Comparison of ENCODE assay signal across 11 mouse cellular contexts in genomic region chr15:83167126-83167525, GRCm38 (mm10). TPM values are rescaled to one million over a fixed set of nuclear protein-coding genes. Genes with fewer than 3 reads are reported as not detected.
A peak's percentile ranks its signal among the peaks of the same experiment; 100 is the strongest.
DNase-seq lines count a peak whose midpoint lies in the region; ATAC-seq lines count a peak whose summit lies in the region.
"Had no signal": no experiment of that assay in that cellular context is flagged by ENCODE, and none has a peak within 500 bp of the region (broad histone marks: within the 10 kb centered on the region; RNA-seq: fewer than 3 reads in every experiment).

No protein-coding gene starts in this region.

- H3K4me2 ChIP-seq in heart, embryonic 15.5 days, result no peak overlapping the region
- peak overlapping the region; percentile 94 for H3K4me2 ChIP-seq in liver, embryonic 13.5 days
- H3K4me2 ChIP-seq: forebrain, embryonic 15.5 days had no signal

- no peaks in the 10 kb centered on the region for H3K9me3 ChIP-seq in heart, embryonic 15.5 days (replicated peaks)
- H3K9me3 ChIP-seq in liver, embryonic 13.5 days (replicated peaks), result no peaks in the 10 kb centered on the region
- H3K9me3 ChIP-seq: forebrain, embryonic 15.5 days; G1E had no signal

- no peaks in the 10 kb centered on the region; the same call in 1 of the 2 replicates for H3K36me3 ChIP-seq in heart, embryonic 15.5 days
- peaks cover 59% of the 10 kb centered on the region for H3K36me3 ChIP-seq in liver, embryonic 13.5 days
- H3K36me3 ChIP-seq: forebrain, embryonic 15.5 days had no signal

- no peaks in the 10 kb centered on the region for H3K27me3 ChIP-seq in heart, embryonic 15.5 days
- no peaks in the 10 kb centered on the region for H3K27me3 ChIP-seq in liver, embryonic 13.5 days
- H3K27me3 ChIP-seq: forebrain, embryonic 15.5 days had no signal

- no peak overlapping the region for H3K4me3 ChIP-seq in heart, embryonic 15.5 days
- peak overlapping the region; percentile 100 for H3K4me3 ChIP-seq in liver, embryonic 13.5 days (replicated peaks)
- H3K4me3 ChIP-seq: forebrain, embryonic 15.5 days had no signal

- no peak for ATAC-seq in heart, embryonic 15.5 days (replicated peaks; ENCODE audit: insufficient number of reproducible peaks, insufficient read depth, low FRiP score, low read depth)
- ATAC-seq in liver, embryonic 13.5 days (ENCODE audit: low read depth), result no peak
- ATAC-seq: forebrain, embryonic 15.5 days had no signal

- intact Hi-C loops in heart, postnatal 10 days (cut with DNase I), result no loop called here

- no peak for DNase-seq in heart, postnatal 10 days
- DNase-seq in testis, postnatal 10 days (ENCODE audit: low spot score), result peak; percentile 41
- DNase-seq in testis, postnatal 14 days (ENCODE audit: low spot score), result no peak
- DNase-seq in liver, embryonic 13.5 days, result no peak
- peak; percentile 71 to 79 for DNase-seq in urinary bladder, postnatal 36 days (ENCODE audit: low spot score in 2 of 2)
- no peak for DNase-seq in frontal cortex, postnatal 25 days (ENCODE audit: low spot score in 2 of 2)
- DNase-seq in embryo, embryonic 10.5 days (ENCODE audit: low spot score), result no peak
- DNase-seq: thymus, postnatal 14 days had no signal

- H3K9ac ChIP-seq in heart, embryonic 15.5 days, result no peak overlapping the region
- H3K9ac ChIP-seq in liver, embryonic 13.5 days, result peak overlapping the region; percentile 98
- H3K9ac ChIP-seq: forebrain, embryonic 15.5 days had no signal

- peaks cover 50% of the 10 kb centered on the region for H3K4me1 ChIP-seq in heart, embryonic 15.5 days (replicated peaks)
- peaks cover 88% of the 10 kb centered on the region for H3K4me1 ChIP-seq in liver, embryonic 13.5 days (replicated peaks)

- 67% methylated on average over 5 of the region's 5 CpGs for WGBS in heart, embryonic 15.5 days
- WGBS in liver, embryonic 13.5 days (ENCODE audit: insufficient replicate concordance), result 82% methylated on average over 5 of the region's 5 CpGs

- peak overlapping the region; percentile 45; the same call in 1 of the 2 replicates for H3K27ac ChIP-seq in heart, embryonic 15.5 days
- H3K27ac ChIP-seq in liver, embryonic 13.5 days, result peak overlapping the region; percentile 93
- H3K27ac ChIP-seq: forebrain, embryonic 15.5 days had no signal

RNA-seq across cellular contexts. Expression of gene Cyb5r3, which starts 5.3 kb away (rescaled TPM):
- polyA plus RNA-seq in heart, embryonic 15.5 days (2015; fragmentation: Nextera tagmentation; extraction: Ambion mirVana), result 114 and 155 TPM in 2 replicates
- total RNA-seq in heart, postnatal 10 days (2021), result 100 to 1,000 TPM; 133 to 136 TPM
- polyA plus RNA-seq in liver, embryonic 13.5 days (2015; fragmentation: Nextera tagmentation; extraction: Ambion mirVana), result 110 and 147 TPM in 2 replicates

RNA-seq across cellular contexts. Expression of gene Poldip3, which starts 17.9 kb away (rescaled TPM):
- 59.0 and 83.2 TPM in 2 replicates for polyA plus RNA-seq in heart, embryonic 15.5 days (2015; fragmentation: Nextera tagmentation; extraction: Ambion mirVana)
- 10 to 100 TPM; 45.7 to 47.3 TPM for total RNA-seq in heart, postnatal 10 days (2021)
- 65.0 and 69.6 TPM in 2 replicates for polyA plus RNA-seq in liver, embryonic 13.5 days (2015; fragmentation: Nextera tagmentation; extraction: Ambion mirVana)

RNA-seq across cellular contexts. Expression of gene Rrp7a, which starts 44.5 kb away (rescaled TPM):
- 35.0 and 42.6 TPM in 2 replicates for polyA plus RNA-seq in heart, embryonic 15.5 days (2015; fragmentation: Nextera tagmentation; extraction: Ambion mirVana)
- 10 to 100 TPM; 37.3 to 46.2 TPM for total RNA-seq in heart, postnatal 10 days (2021)
- 35.6 and 40.9 TPM in 2 replicates for polyA plus RNA-seq in liver, embryonic 13.5 days (2015; fragmentation: Nextera tagmentation; extraction: Ambion mirVana)

Comparison
In these comparisons a context has a peak if more than half of its experiments do, and no peak if none do; other contexts are left out.
1. DNase-seq: peak in testis, postnatal 10 days (single experiment) and urinary bladder, postnatal 36 days (2 of 2); none in heart, postnatal 10 days (0 of 2), testis, postnatal 14 days (single experiment), liver, embryonic 13.5 days (single experiment), frontal cortex, postnatal 25 days (0 of 2) and embryo, embryonic 10.5 days (single experiment).